Mouse (Mus musculus): Measurements from ENCODE around the gene Tmem123.

The Tmem123 gene

GRCm38 (mm10) chr9:7763614-7764300 is at the start of gene Tmem123:
Gene Tmem123, plus strand, starts transcription at chr9:7764041.
- peak; percentile 99 for DNase-seq (ENCODE audit: low read depth, low spot score)

GRCm38 (mm10) chr9:7714062-7714907 is 49.6 kb upstream of the Tmem123 start:
- DNase-seq (ENCODE audit: low read depth, low spot score) = peak; percentile 74

- DNase-seq (ENCODE audit: low read depth, low spot score) = no peak
These were observed 49.0 kb upstream of the Tmem123 start for GRCm38 (mm10) chr9:7714908-7715175.

- no peak for DNase-seq (ENCODE audit: low read depth, low spot score)
These were observed 42.3 kb upstream of the Tmem123 start for GRCm38 (mm10) chr9:7721543-7721942.

- no peak for DNase-seq (ENCODE audit: low read depth, low spot score)
These were observed 34.8 kb upstream of the Tmem123 start for GRCm38 (mm10) chr9:7728997-7729396.

- DNase-seq (ENCODE audit: low read depth, low spot score) = no peak
These were observed 21.1 kb upstream of the Tmem123 start for GRCm38 (mm10) chr9:7742696-7743095.

GRCm38 (mm10) chr9:7744156-7744555 is 19.7 kb upstream of the Tmem123 start:
- DNase-seq (ENCODE audit: low read depth, low spot score) = no peak

- no peak for DNase-seq (ENCODE audit: low read depth, low spot score)
These were observed 15.0 kb upstream of the Tmem123 start for GRCm38 (mm10) chr9:7748881-7749280.

- peak; percentile 44 for DNase-seq (ENCODE audit: low read depth, low spot score)
These were observed 14.3 kb upstream of the Tmem123 start for GRCm38 (mm10) chr9:7749537-7749936.

- no peak for DNase-seq (ENCODE audit: low read depth, low spot score)
These were observed 7.9 kb upstream of the Tmem123 start for GRCm38 (mm10) chr9:7755889-7756423.

- no peak for DNase-seq (ENCODE audit: low read depth, low spot score)
These were observed 1.9 kb upstream of the Tmem123 start for GRCm38 (mm10) chr9:7761906-7762455.

- DNase-seq (ENCODE audit: low read depth, low spot score) = no peak
These were observed 1.1 kb upstream of the Tmem123 start for GRCm38 (mm10) chr9:7762741-7763140.

GRCm38 (mm10) chr9:7764463-7764871 is 626 bp downstream of the Tmem123 start:
- peak; percentile 55 for DNase-seq (ENCODE audit: low read depth, low spot score)

GRCm38 (mm10) chr9:7765236-7765635 is 1.4 kb downstream of the Tmem123 start:
- DNase-seq (ENCODE audit: low read depth, low spot score) = peak; percentile 9

GRCm38 (mm10) chr9:7766582-7766981 is 2.7 kb downstream of the Tmem123 start:
- no peak for DNase-seq (ENCODE audit: low read depth, low spot score)

- DNase-seq (ENCODE audit: low read depth, low spot score) = no peak
These were observed 3.7 kb downstream of the Tmem123 start for GRCm38 (mm10) chr9:7767526-7767925.

- DNase-seq (ENCODE audit: low read depth, low spot score) = no peak
These were observed 5.2 kb downstream of the Tmem123 start for GRCm38 (mm10) chr9:7769081-7769480.

- no peak for DNase-seq (ENCODE audit: low read depth, low spot score)
These were observed 5.7 kb downstream of the Tmem123 start for GRCm38 (mm10) chr9:7769491-7769890.

GRCm38 (mm10) chr9:7772361-7772760 is 8.5 kb downstream of the Tmem123 start:
- no peak for DNase-seq (ENCODE audit: low read depth, low spot score)

GRCm38 (mm10) chr9:7772773-7773454 is 9.1 kb downstream of the Tmem123 start:
- no peak for DNase-seq (ENCODE audit: low read depth, low spot score)

- DNase-seq (ENCODE audit: low read depth, low spot score) = no peak
These were observed 9.8 kb downstream of the Tmem123 start for GRCm38 (mm10) chr9:7773686-7774085.

- no peak for DNase-seq (ENCODE audit: low read depth, low spot score)
These were observed 10.7 kb downstream of the Tmem123 start for GRCm38 (mm10) chr9:7774538-7774937.
